Mouse (Mus musculus): ENCODE data around the gene Optc.

DNA sequence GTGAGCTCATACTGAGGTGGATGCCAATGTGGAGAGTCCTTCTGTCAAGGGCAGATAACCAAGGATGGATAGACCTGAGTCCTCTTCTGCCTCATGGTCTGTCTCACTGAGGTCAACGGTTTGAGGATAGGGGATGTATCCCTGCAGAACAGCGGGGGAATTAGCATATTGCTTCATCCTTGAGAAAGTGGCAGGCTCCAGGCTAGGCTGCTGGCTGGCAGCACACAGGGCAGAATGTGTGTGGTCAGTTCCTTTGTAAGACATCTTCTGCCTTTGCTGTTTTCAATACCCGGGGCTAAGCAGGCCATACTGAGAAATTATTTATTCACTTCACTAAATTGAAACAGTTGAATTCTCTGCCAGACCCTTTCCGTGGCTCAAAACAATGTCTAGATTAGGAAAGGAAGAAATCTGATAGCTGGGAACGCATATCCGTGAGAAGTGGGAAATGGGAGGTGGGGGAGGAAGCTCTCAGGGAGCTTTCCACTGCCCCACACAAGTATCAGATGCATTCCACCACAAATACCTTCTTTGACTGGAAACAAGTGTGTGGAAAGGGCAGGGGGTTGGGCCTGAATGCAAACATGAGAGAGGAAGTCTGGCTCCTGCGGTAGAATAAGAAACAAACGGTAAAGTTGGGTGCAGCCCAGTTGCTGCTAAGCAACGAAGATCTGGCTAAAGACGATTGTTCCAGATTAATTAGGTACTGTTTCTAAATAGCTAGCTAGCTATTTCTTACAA, 44.4 kb downstream of the Optc start:
- TF ChIP-seq CTCF (conservative IDR thresholded peaks at IDR 0.05; ENCODE audit: low read length): no peak
- TF ChIP-seq POU5F1 (IDR thresholded peaks at IDR 0.05; ENCODE audit: borderline replicate concordance, low read length): no peak
- no peak for TF ChIP-seq NANOG (IDR thresholded peaks at IDR 0.05; ENCODE audit: borderline replicate concordance, low read length)
